Mouse (Mus musculus) heart, adult 2 months (tissue): Measurements from ENCODE around the gene Me1.

Source experiments
- EP300 ChIP-seq: fragments of 200-500 bp; IDR thresholded peaks from 2 replicates; pipeline ENCODE4 v1.6.1; 2011; ENCODE audit warnings: low read depth, low read length, control low read depth; ENCODE audit not compliant: insufficient read depth
- POLR2A ChIP-seq: fragments of 200-500 bp; IDR thresholded peaks from 2 replicates; pipeline ENCODE4 v1.6.1; 2011; ENCODE audit warnings: mild to moderate bottlenecking, low read depth, low read length, control low read depth; ENCODE audit not compliant: insufficient read depth

DNA sequence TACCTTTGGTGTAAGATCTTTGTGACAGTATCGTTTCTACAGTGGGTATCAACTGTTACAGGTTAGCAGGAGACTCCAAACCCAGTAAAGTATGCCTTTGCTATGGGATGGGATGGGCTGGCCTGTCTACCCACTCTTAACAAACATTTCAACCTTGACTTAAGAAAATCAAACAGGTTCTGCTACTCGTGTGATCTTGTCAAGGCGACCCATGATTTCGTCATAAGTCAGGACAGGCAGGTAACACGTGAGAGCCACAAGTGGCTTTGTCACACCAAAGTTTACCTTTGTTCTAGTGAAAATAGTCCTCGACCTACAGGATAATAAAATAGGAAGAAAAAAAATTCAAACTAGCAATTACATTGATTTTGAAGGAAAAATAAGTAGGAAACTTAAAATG is 1.8 kb downstream of the Me1 start:
- TF ChIP-seq EP300 = no peak
- no peak for TF ChIP-seq POLR2A
